Mouse (Mus musculus): ENCODE data around the gene Spert. TPM values are rescaled to one million over a fixed set of nuclear protein-coding genes. Genes with fewer than 3 reads are reported as not detected.

The Spert gene
- polyA plus RNA-seq, 1 experiment from 2014 or later, result not detected

DNA sequence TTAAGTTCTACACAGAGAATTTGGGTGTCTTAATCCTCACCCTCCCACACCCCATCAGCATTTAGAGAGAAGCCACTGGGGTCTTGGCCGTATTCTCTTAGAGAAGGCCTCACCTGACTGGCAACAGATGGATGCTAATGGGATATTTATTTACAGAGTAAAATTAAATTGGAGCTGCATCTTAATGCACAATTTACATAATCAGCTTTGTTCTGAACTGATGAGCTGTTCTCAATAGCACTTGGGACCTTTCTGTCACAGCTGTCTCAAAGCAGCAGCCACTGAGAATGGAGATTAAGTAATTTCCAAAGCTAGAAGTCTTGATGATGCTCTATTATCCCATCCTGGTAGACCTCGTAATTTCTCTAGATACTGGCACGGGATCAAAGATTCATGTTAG lies 26.6 kb downstream of the Spert start:
- Histone ChIP-seq H3K4me1 (peaks cover 16% of the 10 kb centered on the region), H3K27ac (replicated peaks) (no peak overlapping the region), H3K9me3 (replicated peaks) (no peaks in the 10 kb centered on the region), H3K4me3 (no peak overlapping the region), H3K36me3 (no peaks in the 10 kb centered on the region), H3K27me3 (ENCODE audit: low read depth, poor library complexity, severe bottlenecking) (no peaks in the 10 kb centered on the region)
- no peak for DNase-seq (ENCODE audit: low spot score)
- 75% methylated on average over 3 of the region's 3 CpGs for WGBS

DNA sequence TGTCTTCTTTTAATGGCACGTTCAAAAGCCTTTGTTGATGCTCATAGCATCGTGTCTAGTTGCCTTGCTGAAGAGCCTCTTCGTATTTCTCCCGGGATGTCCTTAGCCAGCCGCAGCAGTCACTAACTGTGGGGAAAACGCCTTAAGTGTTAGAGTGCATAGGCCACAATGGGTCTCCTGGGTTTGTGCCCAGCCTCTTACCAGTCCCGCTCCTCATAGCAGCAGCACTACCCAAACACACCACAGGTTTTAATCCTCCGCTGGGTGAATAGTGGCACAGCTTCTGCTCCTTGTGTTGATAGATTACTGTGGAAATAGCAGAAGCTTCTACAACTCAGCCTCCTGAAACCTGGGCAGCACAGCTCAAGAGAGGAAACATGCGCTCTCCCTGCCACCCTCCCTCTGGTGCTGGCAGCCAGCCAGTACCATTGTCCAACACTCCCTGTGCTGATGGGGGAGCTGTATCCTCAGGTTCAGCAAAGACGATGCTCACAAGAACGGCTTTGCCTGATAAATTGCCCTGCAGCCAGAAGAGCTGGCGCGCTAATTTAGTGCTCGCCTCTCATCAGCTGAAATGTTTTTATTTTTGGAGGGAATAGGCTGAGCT lies 27.3 kb downstream of the Spert start:
- Histone ChIP-seq H3K27ac (replicated peaks) (no peak overlapping the region; the same call in 1 of the 2 replicates), H3K27me3 (ENCODE audit: low read depth, poor library complexity, severe bottlenecking) (no peaks in the 10 kb centered on the region), H3K4me1 (peaks cover 22% of the 10 kb centered on the region), H3K4me3 (no peak overlapping the region), H3K36me3 (no peaks in the 10 kb centered on the region), H3K9me3 (replicated peaks) (no peaks in the 10 kb centered on the region)
- no peak for DNase-seq (ENCODE audit: low spot score)
- WGBS, result 67% methylated on average over 14 of the region's 14 CpGs

DNA sequence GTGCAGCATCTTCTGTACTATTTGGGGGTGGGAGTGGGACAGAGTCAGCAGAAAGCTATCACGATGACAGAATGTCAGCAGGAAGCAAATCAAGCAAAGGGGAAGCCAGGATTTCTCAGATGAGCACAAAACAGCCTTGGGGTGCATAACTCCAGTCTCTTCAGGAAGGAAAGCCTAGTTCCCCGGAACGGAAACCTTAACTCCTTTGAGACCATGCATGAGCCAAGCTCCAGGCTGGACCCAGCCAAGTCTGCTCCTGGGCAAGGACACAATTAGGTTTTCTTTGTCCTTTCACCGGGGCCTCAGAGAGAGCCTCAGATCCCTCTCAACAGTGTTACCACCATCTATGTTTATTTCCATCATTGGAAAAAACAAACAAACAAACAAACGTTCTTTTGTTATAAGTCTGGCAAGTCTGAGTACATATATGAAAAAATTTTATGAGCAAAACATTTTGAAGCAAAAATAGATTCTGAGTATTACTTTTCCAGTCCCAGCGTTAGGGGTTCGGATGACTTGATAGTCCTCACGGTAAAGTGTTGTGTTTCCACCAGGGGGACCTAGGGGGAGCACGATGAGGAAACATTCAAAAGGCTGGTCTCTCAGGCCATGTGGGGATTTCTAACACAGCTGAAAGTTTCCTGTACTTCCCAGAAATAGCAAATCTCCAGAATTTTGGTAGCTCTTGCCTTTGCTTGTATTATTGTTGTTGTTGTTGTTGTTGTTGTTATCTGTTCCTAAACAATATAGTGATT lies 31.2 kb downstream of the Spert start:
- Histone ChIP-seq H3K27ac (replicated peaks) (no peak overlapping the region), H3K27me3 (ENCODE audit: low read depth, poor library complexity, severe bottlenecking) (no peaks in the 10 kb centered on the region), H3K36me3 (no peaks in the 10 kb centered on the region), H3K4me3 (no peak overlapping the region), H3K4me1 (peaks cover 30% of the 10 kb centered on the region), H3K9me3 (replicated peaks) (no peaks in the 10 kb centered on the region)
- 59% methylated on average over 9 of the region's 9 CpGs for WGBS
- DNase-seq (ENCODE audit: low spot score), result no peak

DNA sequence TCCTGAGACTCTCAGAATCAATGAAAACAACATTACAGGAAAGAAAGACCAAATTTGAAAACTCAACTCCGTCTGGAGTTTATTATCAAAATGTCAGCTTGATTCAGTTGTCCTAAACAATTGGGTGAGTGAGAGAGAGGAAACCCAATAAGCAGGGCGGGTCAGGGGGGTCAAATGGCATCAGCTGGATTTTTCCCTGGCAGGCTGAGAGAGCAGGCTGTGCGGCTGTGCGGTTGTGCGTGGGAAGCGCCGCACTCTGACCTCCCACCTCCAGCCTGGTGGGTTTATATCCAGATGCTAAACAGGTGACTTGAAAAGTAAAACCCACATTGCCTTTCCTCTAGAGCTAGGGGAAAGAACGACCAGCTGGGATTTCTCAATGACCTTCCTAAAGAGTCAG lies 51.2 kb downstream of the Spert start:
- no peaks in the 10 kb centered on the region for H3K36me3 ChIP-seq
- peaks cover 50% of the 10 kb centered on the region for H3K4me1 ChIP-seq
- H3K27ac ChIP-seq (replicated peaks), result peak overlapping the region; percentile 68; the same call in 1 of the 2 replicates
- no peaks in the 10 kb centered on the region for H3K9me3 ChIP-seq (replicated peaks)
- peak; percentile 55 for DNase-seq (ENCODE audit: low spot score)
- peaks cover 19% of the 10 kb centered on the region for H3K27me3 ChIP-seq (ENCODE audit: low read depth, poor library complexity, severe bottlenecking)
- H3K4me3 ChIP-seq, result no peak overlapping the region
- WGBS, result 12% methylated on average over 8 of the region's 8 CpGs

DNA sequence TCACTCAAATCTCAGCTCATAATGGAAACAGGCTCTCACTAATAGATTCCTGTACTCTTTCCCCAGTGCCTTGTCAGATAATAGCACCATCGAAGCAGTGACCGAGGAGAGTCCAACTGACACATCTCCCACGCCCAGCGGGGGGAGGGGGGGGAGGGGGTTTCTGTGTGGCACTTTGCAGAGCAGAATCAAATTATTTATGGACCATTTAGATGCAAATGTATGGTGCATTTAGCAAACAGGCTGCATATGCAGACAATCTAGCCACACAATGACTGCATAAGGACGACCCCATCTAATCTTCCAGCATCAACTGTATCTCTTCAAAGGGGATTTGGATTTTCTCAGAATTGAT lies 51.9 kb downstream of the Spert start:
- H3K36me3 ChIP-seq, result no peaks in the 10 kb centered on the region
- peaks cover 58% of the 10 kb centered on the region for H3K4me1 ChIP-seq
- H3K4me3 ChIP-seq, result no peak overlapping the region
- H3K27ac ChIP-seq (replicated peaks), result peak overlapping the region; percentile 68
- peaks cover 13% of the 10 kb centered on the region for H3K27me3 ChIP-seq (ENCODE audit: low read depth, poor library complexity, severe bottlenecking)
- peak; percentile 41 for DNase-seq (ENCODE audit: low spot score)
- H3K9me3 ChIP-seq (replicated peaks), result no peaks in the 10 kb centered on the region
- 14% methylated on average over 5 of the region's 5 CpGs for WGBS

DNA sequence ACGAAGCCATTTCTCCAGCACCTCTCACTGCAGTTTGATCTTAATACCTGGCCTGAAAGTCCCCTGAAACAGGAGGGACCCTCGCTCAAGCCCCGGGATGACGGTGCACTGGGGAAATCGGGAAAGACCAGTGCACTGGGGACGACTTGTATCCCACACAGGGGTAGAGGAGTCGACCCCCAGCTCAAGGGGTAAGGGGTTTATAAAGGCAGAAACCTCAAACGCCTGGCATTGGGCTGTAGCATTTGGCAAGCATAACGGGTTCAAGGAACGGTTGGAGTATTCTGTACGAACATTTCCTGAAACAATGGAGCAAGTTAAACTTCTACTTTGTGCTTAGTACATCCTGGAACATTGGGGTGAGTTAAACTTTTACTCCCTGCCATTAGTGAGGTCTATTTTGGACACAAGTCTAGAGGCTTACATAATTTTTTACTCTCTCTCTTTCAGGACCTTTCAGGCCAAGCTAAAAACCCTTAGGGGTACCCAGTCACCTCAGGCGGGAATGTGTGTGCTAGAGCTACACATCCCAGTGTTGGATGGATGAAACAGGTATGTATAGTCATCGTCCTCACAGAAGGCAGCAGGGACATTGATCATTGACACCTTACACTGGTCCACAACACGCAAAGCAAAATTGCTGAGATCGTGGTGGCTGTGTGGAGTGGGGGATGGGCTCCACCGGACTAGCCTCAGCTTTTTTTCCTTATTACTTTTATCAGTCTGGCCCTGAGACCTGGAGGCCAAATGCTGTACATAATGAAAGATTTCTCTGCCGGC lies 52.5 kb downstream of the Spert start:
- no peaks in the 10 kb centered on the region for H3K36me3 ChIP-seq
- peak overlapping the region; percentile 68 for H3K27ac ChIP-seq (replicated peaks)
- DNase-seq (ENCODE audit: low spot score), result no peak
- peaks cover 13% of the 10 kb centered on the region for H3K27me3 ChIP-seq (ENCODE audit: low read depth, poor library complexity, severe bottlenecking)
- WGBS, result 74% methylated on average over 17 of the region's 17 CpGs
- no peaks in the 10 kb centered on the region for H3K9me3 ChIP-seq (replicated peaks)
- no peak overlapping the region for H3K4me3 ChIP-seq
- peaks cover 59% of the 10 kb centered on the region for H3K4me1 ChIP-seq

DNA sequence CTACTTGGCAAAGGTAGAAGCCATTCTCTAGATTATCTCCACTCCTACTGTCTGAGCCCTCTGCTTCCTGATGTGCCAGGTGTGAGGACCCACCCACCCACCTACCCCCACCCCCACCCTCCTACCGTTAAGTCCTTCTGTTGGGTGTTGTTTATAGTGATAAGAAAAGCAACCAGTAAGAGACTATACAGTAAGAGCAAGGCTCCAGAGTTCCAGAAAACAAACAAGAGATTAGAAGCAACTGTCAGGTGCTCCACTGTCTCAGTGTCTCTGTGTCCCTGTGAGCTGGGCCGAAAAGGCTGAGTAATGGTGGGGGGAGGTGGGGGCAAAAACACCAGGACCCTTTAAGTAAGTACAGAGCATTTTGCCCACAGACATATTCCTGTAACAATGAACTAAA lies 53.7 kb downstream of the Spert start:
- H3K36me3 ChIP-seq, result no peaks in the 10 kb centered on the region
- H3K27ac ChIP-seq (replicated peaks), result no peak overlapping the region
- WGBS, result 63% methylated on average over 2 of the region's 2 CpGs
- no peak for DNase-seq (ENCODE audit: low spot score)
- no peaks in the 10 kb centered on the region for H3K9me3 ChIP-seq (replicated peaks)
- peaks cover 19% of the 10 kb centered on the region for H3K27me3 ChIP-seq (ENCODE audit: low read depth, poor library complexity, severe bottlenecking)
- no peak overlapping the region for H3K4me3 ChIP-seq
- peaks cover 59% of the 10 kb centered on the region for H3K4me1 ChIP-seq

Other genes with a start within 250 kb of the Spert start
- 0.33 and 0.66 TPM in 2 replicates for gene Siah3, start 137.1 kb downstream of the Spert start, polyA plus RNA-seq (2016; fragmentation: Nextera tagmentation; extraction: Ambion mirVana)
- gene Erich6b, start 49.1 kb upstream of the Spert start, polyA plus RNA-seq (2016; fragmentation: Nextera tagmentation; extraction: Ambion mirVana), result not detected in 2 replicates
- 19.2 and 20.2 TPM in 2 replicates for gene Cog3, start 161.4 kb upstream of the Spert start, polyA plus RNA-seq (2016; fragmentation: Nextera tagmentation; extraction: Ambion mirVana)
- gene Slc25a30, start 193.9 kb upstream of the Spert start, polyA plus RNA-seq (2016; fragmentation: Nextera tagmentation; extraction: Ambion mirVana), result 5.8 and 6.3 TPM in 2 replicates